Mouse (Mus musculus) bone marrow macrophage, adult 2 months (primary cell): ENCODE data around the gene Med12l.

Source experiments
- CTCF ChIP-seq: IDR thresholded peaks from 2 replicates; pipeline ENCODE4 v1.5.1; 2012; ENCODE audit warnings: low read depth, mild to moderate bottlenecking, low read length, moderate library complexity
- POLR2A ChIP-seq: IDR thresholded peaks from 2 replicates; pipeline ENCODE4 v1.6.1; 2012; ENCODE audit warnings: mild to moderate bottlenecking, low read depth, low read length, borderline replicate concordance

DNA sequence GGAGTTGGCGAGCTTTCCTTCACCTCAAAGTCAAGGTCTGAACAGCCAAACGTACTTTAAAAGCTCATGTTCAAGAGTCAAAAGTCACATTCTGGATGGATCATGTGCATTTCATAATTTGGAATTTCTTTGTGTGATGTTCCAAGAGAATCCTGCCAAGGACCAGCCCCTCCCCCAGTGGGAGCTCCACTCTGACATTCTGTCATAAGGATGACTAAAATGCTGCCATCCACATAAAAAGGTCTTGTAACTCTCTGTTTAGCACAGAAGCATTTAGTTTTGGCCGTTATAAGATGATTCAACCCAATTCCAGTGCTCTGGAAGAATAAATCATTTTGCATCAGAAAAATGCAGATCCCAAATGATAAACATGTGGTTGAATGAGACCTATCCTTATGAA is 348.5 kb downstream of the Med12l start:
- TF ChIP-seq POLR2A (no peak), CTCF (no peak)
